Mouse (Mus musculus) E14TG2a.4 (cell line): ENCODE results near the gene Eps8l1.

Source experiments
- CTCF ChIP-seq: conservative IDR thresholded peaks from 2 replicates; pipeline ENCODE4 v1.5.1; 2014; ENCODE audit warnings: low read length
- POU5F1 ChIP-seq: IDR thresholded peaks from 2 replicates; pipeline ENCODE4 v1.6.1; 2014; ENCODE audit warnings: low read length, borderline replicate concordance

DNA sequence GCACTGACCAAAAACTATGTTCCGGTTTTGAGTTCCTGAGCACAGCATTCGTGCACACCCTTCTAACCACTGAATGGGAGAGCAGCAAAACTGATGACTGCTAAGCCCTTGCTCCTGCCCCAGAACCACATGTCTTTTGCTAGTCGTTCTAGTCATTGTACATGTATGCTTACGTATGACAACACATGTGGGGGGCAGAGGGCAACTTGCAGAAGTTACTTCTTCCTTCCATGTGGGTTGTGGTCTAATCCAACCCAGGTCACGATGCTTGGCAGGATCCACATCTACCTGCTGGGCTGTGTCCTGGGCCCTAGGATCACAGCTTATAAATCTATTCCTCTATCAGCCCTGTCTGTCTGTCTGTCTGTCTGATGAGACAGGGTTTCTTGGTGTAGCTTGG, 43.4 kb downstream of the Eps8l1 start:
- TF ChIP-seq CTCF (no peak), POU5F1 (no peak)
